Mouse (Mus musculus): ENCODE data around the gene Pfn1.

The Pfn1 gene

GRCm38 (mm10) chr11:70654198-70654922 lies at the start of gene Pfn1:
TSS of gene Pfn1 (minus strand) at chr11:70654644.
- DNase-seq: peak; percentile 71 to 75

GRCm38 (mm10) chr11:70702781-70703180 lies 48.3 kb upstream of the Pfn1 start:
- DNase-seq: peak; percentile 64 to 67

GRCm38 (mm10) chr11:70701984-70702733 lies 47.7 kb upstream of the Pfn1 start:
- no peak for DNase-seq

GRCm38 (mm10) chr11:70701221-70701955 lies 46.9 kb upstream of the Pfn1 start:
- peak; percentile 40 to 47 for DNase-seq

- DNase-seq: peak; percentile 78 to 85
These were observed 46.2 kb upstream of the Pfn1 start for GRCm38 (mm10) chr11:70700613-70701012.

GRCm38 (mm10) chr11:70699722-70700556 lies 45.5 kb upstream of the Pfn1 start, which contains the start of the genes Inca1 and Kif1c:
TSS of gene Inca1 (minus strand) at chr11:70700155.
TSS of gene Kif1c (plus strand) at chr11:70700548.
- peak; percentile 93 for DNase-seq

- no peak for DNase-seq
These were observed 44.6 kb upstream of the Pfn1 start for GRCm38 (mm10) chr11:70699051-70699450.

- DNase-seq: no peak
These were observed 42.9 kb upstream of the Pfn1 start for GRCm38 (mm10) chr11:70697376-70697775.

GRCm38 (mm10) chr11:70693504-70693903 lies 39.1 kb upstream of the Pfn1 start:
- DNase-seq: no peak

- DNase-seq: no peak
These were observed 35.1 kb upstream of the Pfn1 start for GRCm38 (mm10) chr11:70689578-70689977.

- no peak for DNase-seq
These were observed 33.9 kb upstream of the Pfn1 start for GRCm38 (mm10) chr11:70688372-70688771.

- DNase-seq: peak; percentile 88 to 89
These were observed 33.3 kb upstream of the Pfn1 start, which contains the start of gene Camta2 for GRCm38 (mm10) chr11:70687601-70688199. TSS of gene Camta2 (minus strand) at chr11:70688105.

GRCm38 (mm10) chr11:70686901-70687566 lies 32.6 kb upstream of the Pfn1 start:
- DNase-seq: peak; percentile 34 to 39

GRCm38 (mm10) chr11:70683640-70684039 lies 29.2 kb upstream of the Pfn1 start:
- DNase-seq: no peak

- DNase-seq: no peak
These were observed 27.6 kb upstream of the Pfn1 start for GRCm38 (mm10) chr11:70681897-70682581.

- no peak for DNase-seq
These were observed 26.7 kb upstream of the Pfn1 start for GRCm38 (mm10) chr11:70681170-70681569.

GRCm38 (mm10) chr11:70679894-70680293 lies 25.4 kb upstream of the Pfn1 start:
- peak; percentile 36 to 49 for DNase-seq

- DNase-seq: no peak
These were observed 24.9 kb upstream of the Pfn1 start for GRCm38 (mm10) chr11:70679361-70679760.

- DNase-seq: no peak
These were observed 24.1 kb upstream of the Pfn1 start for GRCm38 (mm10) chr11:70678576-70678975.

GRCm38 (mm10) chr11:70678092-70678491 lies 23.6 kb upstream of the Pfn1 start:
- DNase-seq: no peak

GRCm38 (mm10) chr11:70674501-70674900 lies 20.1 kb upstream of the Pfn1 start:
- no peak for DNase-seq
